Mouse (Mus musculus): ENCODE results near the gene Ifi47. TPM values are rescaled to one million over a fixed set of nuclear protein-coding genes. Genes with fewer than 3 reads are reported as not detected.
A peak's percentile ranks its signal among the peaks of the same experiment; 100 is the strongest.

Gene Ifi47
- total RNA-seq, 2 experiments from 2014 or later, result 1.4 to 1.6 TPM

DNA sequence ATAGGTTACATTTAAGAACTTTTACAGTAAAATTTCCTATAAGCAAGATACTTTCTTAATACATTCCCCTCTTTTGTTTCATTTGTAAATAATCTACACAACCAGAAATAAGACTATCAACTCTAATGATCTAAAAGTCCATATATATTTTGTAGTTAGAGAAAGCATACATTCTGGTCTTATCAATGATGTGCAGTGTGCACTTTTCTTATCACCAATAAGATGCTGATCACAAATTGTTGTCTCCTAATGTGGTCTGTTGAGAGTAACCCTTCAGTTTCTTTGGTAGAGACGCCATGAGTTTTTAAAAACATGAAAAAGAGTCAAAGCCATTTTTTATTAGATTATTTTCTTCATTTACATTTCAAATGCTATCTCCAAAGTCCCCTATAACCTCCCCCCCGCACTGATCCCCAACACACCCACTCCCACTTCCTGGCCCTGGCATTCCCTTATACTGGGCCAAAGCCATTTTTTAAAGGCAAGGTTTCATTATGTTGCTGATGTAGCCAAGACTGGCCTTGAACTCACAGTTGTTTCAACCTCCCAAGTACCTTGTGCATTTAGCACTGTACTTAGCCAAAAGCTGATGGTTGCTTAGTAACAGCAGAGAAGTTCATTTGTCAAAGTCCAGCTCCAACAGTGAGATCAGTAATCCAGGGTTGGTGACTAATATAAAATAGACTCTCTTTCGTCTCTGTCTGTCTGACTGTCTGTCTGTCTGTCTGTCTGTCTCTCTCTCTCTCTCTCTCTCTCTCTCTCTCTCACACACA, 13.5 kb downstream of the Ifi47 start:
- no peak for DNase-seq

GRCm38 (mm10) chr11:49090551-49090950, 14.2 kb downstream of the Ifi47 start:
- DNase-seq, result no peak

DNA sequence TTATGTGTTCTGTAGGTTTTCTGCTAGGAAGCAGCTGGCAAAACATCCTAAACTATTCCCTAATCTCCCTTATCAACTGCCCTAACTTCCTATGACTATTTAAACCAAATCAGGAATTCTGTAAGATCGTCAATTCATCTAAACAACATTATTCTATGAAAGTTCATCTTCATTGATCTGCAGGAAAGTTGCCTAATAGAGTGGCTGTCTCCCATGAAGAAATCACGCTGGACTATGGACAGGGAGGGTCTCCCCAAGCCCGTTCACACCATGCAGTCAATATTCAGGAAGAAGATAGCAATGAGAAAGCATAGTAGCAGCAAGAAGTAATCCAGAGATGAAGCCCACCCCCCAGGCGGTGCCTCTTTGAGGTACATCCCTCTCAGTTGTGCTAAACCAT, 14.8 kb downstream of the Ifi47 start:
- no peak for DNase-seq

- no peak for DNase-seq
These were observed 15.7 kb downstream of the Ifi47 start for GRCm38 (mm10) chr11:49092053-49092586.

DNA sequence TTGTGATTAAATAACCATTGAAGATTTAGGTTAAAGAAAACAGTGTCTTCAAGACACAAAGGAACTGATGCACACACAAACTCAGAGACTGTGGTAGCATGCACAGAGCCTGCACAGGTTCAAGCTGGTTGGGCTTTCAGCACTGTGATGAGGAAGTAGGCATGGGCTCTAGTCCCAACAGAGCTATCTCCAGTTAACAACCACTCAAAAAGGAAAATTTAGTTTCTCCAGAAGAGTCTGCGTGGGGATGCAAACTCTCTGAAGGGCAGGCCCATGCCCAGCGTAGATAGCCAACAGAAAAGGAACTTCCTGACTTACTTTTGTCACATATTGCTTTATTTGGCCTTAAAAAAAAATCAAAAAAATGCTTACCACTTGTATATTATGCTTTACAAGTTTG, 16.4 kb downstream of the Ifi47 start:
- no peak for DNase-seq

GRCm38 (mm10) chr11:49093861-49094660, 17.7 kb downstream of the Ifi47 start:
- DNase-seq, result no peak

DNA sequence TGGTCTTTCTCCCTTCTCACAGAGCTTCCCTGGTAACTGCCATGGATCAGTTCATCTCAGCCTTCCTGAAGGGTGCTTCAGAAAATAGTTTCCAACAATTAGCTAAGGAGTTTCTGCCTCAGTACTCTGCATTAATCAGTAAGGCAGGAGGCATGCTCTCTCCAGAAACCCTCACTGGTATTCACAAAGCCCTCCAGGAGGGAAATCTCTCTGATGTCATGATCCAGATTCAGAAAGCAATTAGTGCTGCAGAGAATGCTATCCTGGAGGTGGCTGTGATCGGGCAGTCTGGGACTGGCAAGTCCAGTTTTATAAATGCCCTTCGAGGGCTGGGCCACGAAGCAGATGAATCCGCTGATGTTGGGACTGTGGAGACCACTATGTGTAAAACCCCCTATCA, 19.0 kb downstream of the Ifi47 start:
- no peak for DNase-seq

DNA sequence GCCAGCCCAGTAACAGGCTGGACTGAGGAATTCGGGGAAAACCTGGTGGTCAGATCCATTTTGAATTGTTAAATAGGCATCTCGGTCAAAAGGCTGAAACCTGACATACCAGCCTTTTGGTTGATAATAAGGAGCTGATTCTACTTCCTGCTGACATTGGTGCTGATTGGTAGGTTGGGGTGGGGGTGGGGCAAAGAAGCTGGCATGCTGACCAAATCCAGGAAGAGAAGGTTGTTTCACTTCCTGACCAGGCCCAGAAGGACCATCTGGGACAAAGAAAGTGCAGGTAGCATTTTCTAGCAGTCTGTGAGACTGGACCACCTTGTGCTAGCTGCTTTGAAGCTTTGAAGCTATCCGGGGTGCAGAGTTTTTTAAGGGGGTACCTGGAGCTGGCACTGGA, 24.0 kb downstream of the Ifi47 start:
- DNase-seq, result no peak

DNA sequence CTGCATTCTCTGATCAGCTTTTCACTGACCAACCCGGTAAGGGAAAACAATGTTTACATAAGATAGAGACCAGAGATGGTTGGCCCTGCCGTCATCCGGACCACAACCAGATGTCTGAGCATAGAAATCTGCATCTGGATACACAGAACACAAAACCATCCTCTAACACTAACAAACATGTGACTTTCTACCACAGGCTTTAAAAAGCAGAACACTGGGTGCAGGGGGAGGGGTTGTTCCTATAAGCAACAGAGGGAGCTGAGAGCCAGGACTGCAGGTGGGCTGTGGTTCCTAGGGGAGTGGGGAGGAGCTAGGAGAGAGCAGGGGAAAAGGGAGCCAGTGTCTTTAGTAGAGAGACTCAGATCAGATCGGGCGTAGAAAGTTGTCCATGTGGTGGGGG, 25.1 kb downstream of the Ifi47 start:
- no peak for DNase-seq

DNA sequence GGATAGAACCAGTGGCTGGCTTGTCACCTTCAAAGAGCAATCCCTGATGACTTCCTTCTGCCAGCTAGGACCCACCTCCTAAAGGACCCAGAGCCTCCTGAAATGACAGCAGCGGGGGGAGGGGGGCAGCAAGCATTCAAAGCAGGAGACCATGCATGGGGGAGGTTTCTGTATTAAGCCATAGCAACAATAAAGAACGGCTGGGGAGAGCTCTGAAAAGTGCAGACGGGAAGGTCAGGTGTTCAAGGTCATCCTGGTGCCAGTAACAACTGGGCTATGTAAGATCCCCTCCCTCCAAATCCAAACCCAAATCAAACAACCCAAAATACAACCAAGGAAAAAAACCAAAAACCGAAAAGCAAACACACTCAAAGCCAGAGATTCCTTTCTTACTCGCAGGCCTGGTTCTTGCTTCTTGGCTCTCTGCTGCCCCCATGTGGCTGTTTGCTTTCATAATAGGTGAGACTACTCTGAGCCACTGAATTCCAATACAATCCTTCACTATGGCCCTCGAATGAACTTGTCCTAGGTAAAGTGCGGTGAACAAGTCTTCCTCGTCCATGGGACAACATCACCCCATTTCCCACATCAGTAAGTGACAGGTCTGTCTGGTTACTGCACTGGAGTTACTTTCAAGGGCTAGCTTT, 26.8 kb downstream of the Ifi47 start:
- peak; percentile 92 for DNase-seq

- DNase-seq, result no peak
These were observed 29.4 kb downstream of the Ifi47 start for GRCm38 (mm10) chr11:49105752-49106151.

GRCm38 (mm10) chr11:49107650-49108537, 31.5 kb downstream of the Ifi47 start:
- no peak for DNase-seq

DNA sequence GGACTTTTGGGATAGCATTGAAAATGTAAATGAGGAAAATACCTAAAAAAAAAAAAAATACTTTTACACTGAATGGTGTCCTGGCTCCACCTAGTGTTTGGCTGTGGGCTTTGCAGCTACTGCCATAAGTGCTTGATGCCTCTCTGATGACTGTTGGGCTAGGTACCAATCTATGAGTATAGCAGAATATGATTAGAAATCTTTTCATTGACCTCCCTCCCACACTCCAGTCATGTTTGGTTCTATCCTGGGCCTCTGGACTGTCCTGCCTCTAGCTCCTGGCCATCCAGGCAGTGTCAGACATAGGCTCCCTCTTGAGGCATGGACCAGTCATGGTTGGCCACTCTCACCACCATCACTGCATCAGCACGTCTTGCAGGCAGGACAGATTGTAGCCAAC, 32.4 kb downstream of the Ifi47 start:
- peak; percentile 42 for DNase-seq

DNA sequence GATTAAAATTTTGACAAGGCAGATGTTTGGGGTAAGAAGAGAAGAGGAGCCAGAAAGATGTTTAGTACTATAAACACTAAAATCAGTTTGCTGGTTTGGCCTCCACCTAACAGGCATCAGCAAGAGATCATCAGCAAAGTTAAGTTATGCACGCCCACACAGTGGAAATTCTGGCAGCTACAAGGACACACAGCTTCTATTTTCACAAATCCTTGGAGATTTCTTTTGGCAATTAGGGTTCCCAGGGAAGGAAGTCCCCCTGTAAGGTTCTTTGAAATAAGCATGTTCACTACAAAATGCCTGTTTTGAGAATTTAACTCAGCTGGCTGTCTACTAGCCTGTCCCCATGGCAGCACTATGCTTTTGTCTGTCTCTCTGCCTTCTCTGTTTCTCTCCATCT, 34.6 kb downstream of the Ifi47 start:
- DNase-seq, result no peak

- no peak for DNase-seq
These were observed 36.3 kb downstream of the Ifi47 start for GRCm38 (mm10) chr11:49112624-49113219.

DNA sequence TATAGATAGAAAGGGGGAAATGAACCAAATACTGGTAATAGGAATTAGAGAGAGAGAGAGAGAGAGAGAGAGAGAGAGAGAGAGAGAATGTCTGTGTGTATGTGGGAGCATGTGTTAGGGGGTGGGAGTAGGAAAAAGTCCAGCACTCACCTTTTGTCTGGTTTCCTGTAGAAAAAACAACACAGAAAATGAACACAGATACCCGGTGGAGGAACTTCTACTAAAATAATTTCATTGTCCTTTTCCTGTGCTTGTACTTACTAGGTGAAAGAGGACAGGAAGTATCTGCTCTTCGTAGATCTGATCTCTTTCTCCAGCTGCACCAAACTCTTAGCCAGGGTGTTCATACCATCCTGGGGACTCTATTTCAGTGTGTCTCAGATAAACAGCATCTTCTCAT, 37.8 kb downstream of the Ifi47 start:
- no peak for DNase-seq

DNA sequence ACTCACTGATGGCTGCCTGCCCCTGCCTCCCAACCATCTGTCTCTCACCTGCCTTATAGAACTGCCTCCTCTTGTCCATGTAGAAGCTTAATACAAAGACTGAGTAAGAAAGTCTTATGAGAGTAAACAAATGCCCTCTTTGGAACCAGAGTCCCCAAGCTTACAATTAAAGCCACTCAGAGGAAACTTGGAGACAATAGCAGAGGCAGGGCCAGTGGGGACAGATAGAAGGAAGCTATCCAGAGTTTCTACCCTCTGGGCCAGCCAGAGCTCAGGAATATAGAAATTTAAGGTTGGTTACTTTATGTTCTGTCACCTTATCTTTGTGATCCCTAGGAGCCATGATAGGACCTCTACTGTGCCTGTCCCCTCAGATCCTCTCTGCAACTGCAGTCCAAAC, 38.4 kb downstream of the Ifi47 start, which contains the start of gene Olfr1396:
Gene Olfr1396, minus strand, starts transcription at position 101 of the 400 bp plus-strand sequence.
- DNase-seq, result no peak

DNA sequence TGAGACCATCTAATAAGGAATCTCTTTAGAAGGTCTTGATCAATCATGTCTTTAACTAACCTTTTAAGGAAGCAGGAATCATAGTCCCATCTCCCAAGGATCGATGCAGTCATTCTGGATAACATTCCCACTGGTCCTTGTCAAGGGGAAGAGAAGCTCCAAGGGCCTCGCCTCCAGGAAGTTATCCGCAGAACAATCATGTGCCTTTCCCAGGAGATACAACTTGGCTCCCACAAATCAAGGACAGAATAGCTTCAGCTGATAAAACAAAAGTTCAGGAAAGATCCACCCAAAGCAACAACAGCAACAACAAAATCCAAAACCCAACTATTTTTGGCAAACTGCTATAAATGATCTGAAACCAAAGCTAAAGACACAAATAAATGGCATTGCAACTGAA, 43.2 kb downstream of the Ifi47 start:
- no peak for DNase-seq

GRCm38 (mm10) chr11:49124169-49124568, 47.8 kb downstream of the Ifi47 start:
- DNase-seq, result no peak

- no peak for DNase-seq
These were observed 65.6 kb downstream of the Ifi47 start, which contains the start of gene Olfr1395 for GRCm38 (mm10) chr11:49141974-49142373. TSS of gene Olfr1395 (plus strand) at chr11:49142274.

Data from heart, postnatal 4 days (tissue).